Mouse (Mus musculus) stomach, embryonic 14.5 days (tissue): ENCODE data around the gene Syngr2. TPM values are rescaled to one million over a fixed set of nuclear protein-coding genes. Genes with fewer than 3 reads are reported as not detected.
A peak's percentile ranks its signal among the peaks of the same experiment; 100 is the strongest.

Experiments
- ATAC-seq: fragments of 200-750 bp; cut with Nextera tagmentation; 2 replicates; pipeline ENCODE4 v1.8.0; 2017; ENCODE audit warnings: low read depth, moderate TSS enrichment; ENCODE audit not compliant: insufficient number of reproducible peaks, insufficient read depth, low FRiP score
- H3K27ac ChIP-seq: fragments of 300-500 bp; sonication (generic); 2 replicates; pipeline ENCODE4 v1.5.1; 2014; ENCODE audit warnings: mild to moderate bottlenecking, low read length, moderate library complexity, mixed read lengths
- H3K27me3 ChIP-seq: fragments of 300-500 bp; sonication (generic); 2 replicates; pipeline ENCODE4 v1.6.1; 2014; ENCODE audit warnings: low read length, control low read depth, mixed read lengths; ENCODE audit not compliant: control insufficient read depth, insufficient read depth
- H3K36me3 ChIP-seq: fragments of 300-500 bp; sonication (generic); 2 replicates; pipeline ENCODE4 v1.6.1; 2014; ENCODE audit warnings: mild to moderate bottlenecking, control low read depth, low read length, moderate library complexity, mixed read lengths; ENCODE audit not compliant: control insufficient read depth, insufficient read depth
- H3K4me1 ChIP-seq: fragments of 300-500 bp; sonication (generic); 2 replicates; pipeline ENCODE4 v1.6.1; 2014; ENCODE audit warnings: low read length, control low read depth, mixed read lengths; ENCODE audit not compliant: control insufficient read depth, insufficient read depth
- H3K4me2 ChIP-seq: fragments of 300-500 bp; sonication (generic); replicated peaks from 2 replicates; pipeline ENCODE4 v1.6.1; 2014; ENCODE audit warnings: low read depth, low read length, control low read depth
- H3K4me3 ChIP-seq: fragments of 300-500 bp; sonication (generic); 2 replicates; pipeline ENCODE4 v1.5.1; 2014; ENCODE audit warnings: low read depth, low read length, control low read depth
- H3K9ac ChIP-seq: fragments of 300-500 bp; sonication (generic); replicated peaks from 2 replicates; pipeline ENCODE4 v1.6.1; 2014; ENCODE audit warnings: low read depth, mild to moderate bottlenecking, control low read depth, low read length, moderate library complexity, mixed read lengths
- H3K9me3 ChIP-seq: fragments of 300-500 bp; sonication (generic); 2 replicates; pipeline ENCODE4 v1.6.1; 2016; ENCODE audit warnings: low read depth, low read length, control low read depth; ENCODE audit not compliant: control insufficient read depth
- WGBS: fragments of 180-500 bp; shearing (Covaris S2); extraction: QIAGEN DNeasy Blood & Tissue Kit; methylation state at CpG from one replicate; pipeline ENCODE4 v1.1.7; 2014; 5-methylcytosine and 5-hydroxymethylcytosine counted together
- polyA plus RNA-seq: library from polyadenylated mRNA; unstranded; fragments of >200 nt; fragmentation: Nextera tagmentation; extraction: Ambion mirVana; gene quantifications from 2 replicates; pipeline ENCODE4 v1.2.1, GENCODE M21; 2014

The Syngr2 gene
- polyA plus RNA-seq, result 101 and 115 TPM in 2 replicates

DNA sequence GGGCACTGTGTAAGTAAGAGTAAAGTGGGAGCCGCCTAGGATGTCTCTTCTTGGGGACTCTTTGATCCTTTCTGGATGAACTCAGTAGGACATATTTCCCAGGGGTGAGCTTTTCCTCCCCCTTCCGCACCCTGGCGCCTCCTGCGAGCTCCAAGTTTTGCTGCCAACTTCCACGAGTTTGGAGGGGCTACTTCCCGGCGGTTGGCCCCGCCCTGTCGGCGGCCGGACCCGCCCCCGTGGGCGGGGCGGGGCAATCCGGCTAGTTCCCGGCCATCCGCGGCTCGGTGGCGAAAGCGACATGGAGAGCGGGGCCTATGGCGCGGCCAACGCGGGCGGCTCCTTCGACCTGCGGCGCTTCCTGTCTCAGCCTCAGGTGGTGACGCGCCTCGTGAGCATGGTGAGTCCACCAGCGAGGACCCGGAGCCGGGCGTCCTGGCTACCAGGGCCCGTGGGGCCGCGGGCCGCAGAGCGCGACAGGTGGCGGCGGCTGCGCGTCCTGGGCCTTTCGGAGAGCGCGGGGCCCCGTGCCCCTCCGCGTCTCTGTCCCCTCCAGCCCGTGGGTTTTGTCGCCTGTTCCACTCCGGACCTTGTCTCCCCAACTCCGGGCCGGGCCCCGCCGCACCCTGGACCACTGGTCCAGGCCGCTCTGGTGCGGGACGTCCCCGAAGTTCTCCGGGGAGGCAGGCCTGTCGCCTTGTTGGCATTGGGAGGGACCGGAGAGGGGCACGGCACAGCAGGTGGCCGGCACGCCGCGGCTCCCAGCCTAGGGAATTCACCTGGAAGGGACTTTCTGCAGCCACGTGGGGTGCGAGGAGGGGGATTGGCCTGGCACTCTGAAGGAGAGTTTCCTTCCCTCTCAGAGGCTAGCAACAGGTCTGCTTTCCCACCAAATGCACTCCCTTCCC is at the start of gene Syngr2, which contains the start of gene Gm20708:
Gene Syngr2 (plus strand): TSS at position 262 of the 905 bp plus-strand sequence.
Gene Gm20708 (plus strand): TSS at position 262 of the 905 bp plus-strand sequence.
- no peaks in the 10 kb centered on the region for H3K9me3 ChIP-seq
- H3K36me3 ChIP-seq, result peaks cover 14% of the 10 kb centered on the region
- ATAC-seq, result peak; percentile 71
- peaks cover 8% of the 10 kb centered on the region for H3K4me1 ChIP-seq
- under 1% methylated on average over 75 of the region's 75 CpGs for WGBS
- H3K9ac ChIP-seq, result peak within 1 kb of the TSS; percentile 63
- peak within 1 kb of the TSS; percentile 99 for H3K4me2 ChIP-seq
- H3K27me3 ChIP-seq, result no peaks in the 10 kb centered on the region
- peak within 1 kb of the TSS; percentile 90 for H3K4me3 ChIP-seq
- peak within 1 kb of the TSS; percentile 80 for H3K27ac ChIP-seq

DNA sequence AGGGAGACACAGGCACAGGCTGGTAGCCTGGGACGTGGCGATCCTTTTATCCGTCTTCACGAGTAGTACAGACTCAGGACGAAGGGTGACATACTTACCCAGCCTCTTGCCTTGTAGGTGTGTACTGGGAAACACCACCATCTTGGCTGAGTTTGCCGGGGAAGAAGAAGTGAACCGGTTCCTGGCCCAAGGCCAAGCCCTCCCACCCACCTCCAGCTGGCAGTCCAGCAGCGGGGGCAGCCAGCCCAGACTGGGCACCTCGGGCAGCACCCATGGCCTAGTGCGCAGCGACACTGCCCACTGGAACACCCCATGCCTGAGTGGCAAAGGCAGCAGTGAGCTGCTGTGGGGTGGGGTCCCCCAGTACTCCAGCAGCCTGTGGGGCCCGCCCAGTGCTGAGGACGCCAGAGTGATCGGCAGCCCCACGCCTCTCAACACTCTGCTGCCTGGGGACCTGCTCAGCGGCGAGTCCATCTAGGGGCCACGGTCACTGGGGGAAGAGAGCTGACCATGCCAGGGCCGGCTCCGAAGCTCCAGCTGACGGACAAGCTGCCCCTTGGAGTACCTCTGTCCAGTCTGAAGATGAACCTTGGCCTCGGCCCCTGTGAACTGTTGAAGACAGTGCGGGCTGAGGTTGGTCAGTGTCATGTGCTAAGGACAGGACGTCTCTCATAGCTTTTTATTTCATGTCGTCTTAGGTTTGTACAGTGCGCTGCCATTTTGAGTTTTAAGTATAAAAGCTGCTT is 48.9 kb upstream of the Syngr2 start:
- Histone ChIP-seq H3K4me2 (no peak overlapping the region), H3K27me3 (no peaks in the 10 kb centered on the region), H3K9ac (no peak overlapping the region), H3K4me3 (no peak overlapping the region), H3K27ac (no peak overlapping the region), H3K36me3 (peaks cover 72% of the 10 kb centered on the region), H3K4me1 (no peaks in the 10 kb centered on the region), H3K9me3 (no peaks in the 10 kb centered on the region)
- ATAC-seq, result no peak
- 92% methylated on average over 26 of the region's 26 CpGs for WGBS

- Histone ChIP-seq H3K9me3 (no peaks in the 10 kb centered on the region), H3K4me3 (no peak overlapping the region), H3K4me1 (no peaks in the 10 kb centered on the region), H3K27me3 (no peaks in the 10 kb centered on the region), H3K27ac (no peak overlapping the region), H3K9ac (no peak overlapping the region), H3K36me3 (peaks cover 68% of the 10 kb centered on the region), H3K4me2 (no peak overlapping the region)
- ATAC-seq, result no peak
- WGBS, result 85% methylated on average over 13 of the region's 13 CpGs
These were observed 47.7 kb upstream of the Syngr2 start for GRCm38 (mm10) chr11:117761801-117762200.

DNA sequence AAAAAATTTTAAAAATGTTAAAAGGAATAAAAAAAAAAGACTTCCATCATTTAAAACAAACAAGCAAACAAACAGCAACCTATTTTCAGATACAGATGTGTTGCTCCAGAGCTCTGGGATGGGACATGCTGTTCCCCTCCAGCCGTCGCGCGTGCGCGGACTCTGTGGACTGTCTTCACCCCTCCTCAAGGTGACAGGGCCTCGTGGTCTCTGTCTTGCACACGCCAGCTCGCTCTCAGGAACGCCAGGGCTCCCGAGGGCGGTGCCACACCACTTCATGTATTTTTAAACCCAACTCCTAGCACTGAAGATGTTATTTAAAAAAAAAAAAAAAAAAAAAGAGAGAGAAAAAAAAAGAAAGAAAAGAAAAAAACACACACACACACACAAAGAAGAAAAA is 47.2 kb upstream of the Syngr2 start:
- H3K4me1 ChIP-seq, result no peaks in the 10 kb centered on the region
- no peak overlapping the region for H3K4me2 ChIP-seq
- H3K4me3 ChIP-seq, result no peak overlapping the region
- H3K36me3 ChIP-seq, result peaks cover 65% of the 10 kb centered on the region
- H3K9ac ChIP-seq, result no peak overlapping the region
- H3K27ac ChIP-seq, result no peak overlapping the region
- H3K27me3 ChIP-seq, result no peaks in the 10 kb centered on the region
- WGBS, result 88% methylated on average over 12 of the region's 12 CpGs
- ATAC-seq, result no peak
- no peaks in the 10 kb centered on the region for H3K9me3 ChIP-seq

DNA sequence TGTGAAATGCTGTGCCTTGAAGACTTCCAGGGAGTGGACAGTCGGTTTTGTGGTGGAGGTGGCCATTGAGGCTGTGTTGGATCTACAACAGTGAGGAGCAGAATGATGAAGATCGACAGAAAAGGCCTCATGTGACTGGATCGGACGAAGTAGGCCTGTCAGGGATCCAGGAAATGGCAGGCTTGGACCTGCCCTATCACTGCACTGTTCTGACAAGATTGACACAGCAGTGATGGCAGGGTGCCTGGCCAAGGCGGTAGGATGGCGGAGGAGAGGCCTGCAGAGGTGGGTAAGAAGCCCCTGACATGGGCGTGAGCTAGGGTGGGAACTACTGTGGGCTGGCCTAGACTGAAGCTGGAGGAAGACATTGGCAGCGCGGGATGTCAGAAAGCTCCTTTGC is 45.1 kb upstream of the Syngr2 start:
- Histone ChIP-seq H3K9ac (no peak overlapping the region), H3K4me3 (no peak overlapping the region), H3K27ac (no peak overlapping the region), H3K27me3 (no peaks in the 10 kb centered on the region), H3K36me3 (peaks cover 45% of the 10 kb centered on the region), H3K9me3 (no peaks in the 10 kb centered on the region), H3K4me2 (no peak overlapping the region), H3K4me1 (peaks cover 5% of the 10 kb centered on the region; the same call in 1 of the 2 replicates)
- WGBS, result 87% methylated on average over 9 of the region's 9 CpGs
- no peak for ATAC-seq

GRCm38 (mm10) chr11:117765361-117765760 is 44.1 kb upstream of the Syngr2 start:
- H3K36me3 ChIP-seq, result peaks cover 35% of the 10 kb centered on the region
- H3K4me1 ChIP-seq, result peaks cover 6% of the 10 kb centered on the region; the same call in 1 of the 2 replicates
- no peaks in the 10 kb centered on the region for H3K9me3 ChIP-seq
- WGBS, result 90% methylated on average over 5 of the region's 5 CpGs
- no peak overlapping the region for H3K9ac ChIP-seq
- no peak for ATAC-seq
- no peaks in the 10 kb centered on the region for H3K27me3 ChIP-seq
- H3K4me2 ChIP-seq, result no peak overlapping the region
- H3K4me3 ChIP-seq, result no peak overlapping the region
- no peak overlapping the region for H3K27ac ChIP-seq

GRCm38 (mm10) chr11:117766275-117766674 is 43.2 kb upstream of the Syngr2 start:
- Histone ChIP-seq H3K9ac (no peak overlapping the region), H3K4me3 (no peak overlapping the region), H3K4me1 (peaks cover 6% of the 10 kb centered on the region; the same call in 1 of the 2 replicates), H3K27ac (no peak overlapping the region), H3K9me3 (no peaks in the 10 kb centered on the region), H3K36me3 (peaks cover 27% of the 10 kb centered on the region), H3K4me2 (no peak overlapping the region), H3K27me3 (no peaks in the 10 kb centered on the region)
- 82% methylated on average over 3 of the region's 3 CpGs for WGBS
- ATAC-seq, result no peak
